Mouse (Mus musculus) kidney, adult 9 months (tissue): Measurements from ENCODE around the gene Tjp3.

ENCODE experiments used
- DNase-seq: peaks from one replicate; pipeline ENCODE4 v3.0.0; 2022

The Tjp3 gene

GRCm38 (mm10) chr10:81291511-81292104 lies at the start of gene Tjp3:
Tjp3 (minus strand) TSS chr10:81291581.
- no peak for DNase-seq

GRCm38 (mm10) chr10:81340551-81341332 lies 49.4 kb upstream of the Tjp3 start:
- DNase-seq: no peak

- DNase-seq: no peak
Observed at GRCm38 (mm10) chr10:81336558-81336957, 45.2 kb upstream of the Tjp3 start.

- no peak for DNase-seq
Observed at GRCm38 (mm10) chr10:81335393-81336340, 44.3 kb upstream of the Tjp3 start.

- DNase-seq: no peak
Observed at GRCm38 (mm10) chr10:81334324-81334723, 42.9 kb upstream of the Tjp3 start.

- DNase-seq: no peak
Observed at GRCm38 (mm10) chr10:81332277-81332676, 40.9 kb upstream of the Tjp3 start.

- peak; percentile 36 for DNase-seq
Observed at GRCm38 (mm10) chr10:81330007-81330406, 38.6 kb upstream of the Tjp3 start.

- DNase-seq: peak; percentile 25
Observed at GRCm38 (mm10) chr10:81329194-81329975, 38.0 kb upstream of the Tjp3 start.

- DNase-seq: peak; percentile 68
Observed at GRCm38 (mm10) chr10:81328386-81328785, 37.0 kb upstream of the Tjp3 start, which contains the start of gene Tbxa2r. Tbxa2r (plus strand) TSS chr10:81328731.

- peak; percentile 45 for DNase-seq
Observed at GRCm38 (mm10) chr10:81327959-81328358, 36.6 kb upstream of the Tjp3 start.

GRCm38 (mm10) chr10:81326858-81327257 lies 35.5 kb upstream of the Tjp3 start:
- DNase-seq: peak; percentile 68

- no peak for DNase-seq
Observed at GRCm38 (mm10) chr10:81325781-81326180, 34.4 kb upstream of the Tjp3 start.

GRCm38 (mm10) chr10:81325176-81325575 lies 33.8 kb upstream of the Tjp3 start:
- DNase-seq: peak; percentile 13

GRCm38 (mm10) chr10:81323791-81324530 lies 32.6 kb upstream of the Tjp3 start:
- no peak for DNase-seq

- peak; percentile 45 for DNase-seq
Observed at GRCm38 (mm10) chr10:81323141-81323775, 31.9 kb upstream of the Tjp3 start.

- peak; percentile 33 for DNase-seq
Observed at GRCm38 (mm10) chr10:81322444-81322843, 31.1 kb upstream of the Tjp3 start.

GRCm38 (mm10) chr10:81321436-81321835 lies 30.1 kb upstream of the Tjp3 start:
- no peak for DNase-seq

- DNase-seq: peak; percentile 100
Observed at GRCm38 (mm10) chr10:81320550-81321347, 29.4 kb upstream of the Tjp3 start, which contains the start of gene Cactin. Cactin (plus strand) TSS chr10:81321103.

GRCm38 (mm10) chr10:81319741-81320549 lies 28.6 kb upstream of the Tjp3 start:
- DNase-seq: no peak
